Mouse (Mus musculus) gonadal fat pad, adult 2 months (tissue): ENCODE measurements at regions not wholly inside any gene's neighbourhood (a gene's known extent, or its start where the extent isn't known, plus 50 kb on each side); places are given as distances from the start of the nearest gene placed in this dataset.

Experiments
- DNase-seq: peaks from one replicate; pipeline ENCODE4 v3.0.0-alpha.2; 2012; ENCODE audit warnings: low read depth

DNA sequence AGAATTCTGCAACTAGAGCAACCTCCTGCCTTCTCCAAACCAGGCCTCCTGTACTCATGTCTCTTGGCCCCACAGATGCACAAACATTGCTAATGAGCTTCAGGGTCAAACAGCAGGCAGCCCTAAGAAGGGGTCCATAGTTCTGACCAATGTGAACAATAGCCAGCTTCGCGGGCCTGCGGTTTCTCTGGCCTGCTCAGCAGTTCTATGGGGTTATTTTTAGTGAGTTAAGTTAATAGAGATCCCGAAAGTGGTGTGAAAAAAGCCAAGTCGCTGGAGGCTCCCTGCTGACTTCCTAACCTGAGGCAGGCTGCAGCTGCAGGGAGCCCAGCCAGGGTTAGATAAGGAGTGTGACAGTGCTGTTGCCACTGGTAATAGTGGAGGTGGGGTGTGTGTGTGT, 106.6 kb downstream of the Pdcd6ip start:
- no peak for DNase-seq

DNA sequence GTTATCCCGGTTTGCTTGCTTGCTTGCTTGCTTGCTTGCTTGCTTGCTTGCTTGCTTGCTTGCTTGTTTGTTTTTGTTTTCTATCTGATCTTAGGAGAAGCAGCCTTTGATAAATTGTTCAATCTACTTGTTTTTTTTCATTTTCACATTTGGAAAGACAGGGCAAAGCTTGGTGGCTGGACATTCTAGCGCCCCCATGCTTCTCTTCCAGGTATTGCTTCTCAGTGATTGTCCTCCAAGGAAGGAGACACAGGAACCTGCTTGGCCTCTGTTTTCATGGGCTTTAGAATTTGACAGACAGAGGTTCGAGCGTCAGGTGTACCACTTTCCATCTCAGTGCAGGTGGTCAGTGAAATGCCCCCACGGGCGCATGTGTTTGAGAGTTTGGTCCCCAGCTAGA, 120.8 kb downstream of the Pdcd6ip start:
- DNase-seq, result no peak

DNA sequence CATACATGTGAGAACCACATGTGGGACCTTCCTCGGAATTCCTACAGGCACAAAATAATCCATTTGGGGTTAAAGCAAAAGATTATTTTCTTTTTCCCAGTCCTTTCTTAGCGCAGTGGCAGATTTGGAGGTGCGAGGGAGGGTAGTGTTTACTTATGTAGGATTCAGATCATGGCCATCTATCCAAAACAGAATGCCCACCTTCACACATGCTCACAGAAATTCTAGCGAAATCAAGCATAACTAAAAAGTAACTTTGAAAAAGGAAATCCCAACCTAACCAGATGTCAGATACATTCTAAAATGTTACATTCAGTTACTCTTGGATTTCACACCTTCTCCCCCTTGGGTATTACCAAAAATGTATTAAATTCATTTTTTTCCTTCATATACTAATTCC, 121.6 kb downstream of the Pdcd6ip start:
- no peak for DNase-seq

DNA sequence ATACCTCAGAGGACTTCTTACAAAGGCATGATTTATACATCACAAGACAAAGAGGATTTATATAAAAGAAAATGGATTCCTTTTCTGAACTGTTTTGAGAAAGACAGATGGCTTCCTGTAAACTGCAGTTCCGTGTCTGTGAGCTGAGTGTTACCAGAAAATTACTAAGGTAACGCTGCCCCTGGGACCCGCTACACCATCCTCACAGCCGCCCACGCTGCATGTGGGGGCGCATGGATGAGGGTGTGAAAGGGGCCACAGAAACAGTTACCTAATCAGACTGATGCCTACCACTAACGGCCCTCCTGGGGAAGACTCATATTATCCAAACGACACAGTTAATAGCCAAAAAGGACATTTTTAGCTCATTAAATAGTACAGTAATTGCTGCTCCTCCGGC, 129.8 kb downstream of the Pdcd6ip start:
- no peak for DNase-seq

DNA sequence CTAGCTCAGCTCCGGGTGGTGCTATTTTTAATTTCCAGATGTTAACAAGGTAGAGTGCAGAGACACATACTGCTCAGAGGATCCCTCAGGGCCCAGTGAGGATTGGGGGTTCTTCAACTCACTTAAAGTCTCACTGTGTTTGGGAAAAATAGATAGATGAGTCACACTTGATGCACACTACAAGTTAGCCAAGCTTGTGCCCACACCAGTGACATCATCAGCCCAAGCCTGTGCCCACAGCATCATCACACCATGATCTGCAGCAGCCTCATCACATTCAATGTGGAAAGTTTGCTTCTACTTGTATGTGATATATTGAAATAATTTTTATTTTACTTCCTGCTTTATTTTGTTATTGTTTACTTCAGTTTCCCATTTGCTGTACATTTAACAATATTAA, 139.2 kb downstream of the Pdcd6ip start:
- no peak for DNase-seq

DNA sequence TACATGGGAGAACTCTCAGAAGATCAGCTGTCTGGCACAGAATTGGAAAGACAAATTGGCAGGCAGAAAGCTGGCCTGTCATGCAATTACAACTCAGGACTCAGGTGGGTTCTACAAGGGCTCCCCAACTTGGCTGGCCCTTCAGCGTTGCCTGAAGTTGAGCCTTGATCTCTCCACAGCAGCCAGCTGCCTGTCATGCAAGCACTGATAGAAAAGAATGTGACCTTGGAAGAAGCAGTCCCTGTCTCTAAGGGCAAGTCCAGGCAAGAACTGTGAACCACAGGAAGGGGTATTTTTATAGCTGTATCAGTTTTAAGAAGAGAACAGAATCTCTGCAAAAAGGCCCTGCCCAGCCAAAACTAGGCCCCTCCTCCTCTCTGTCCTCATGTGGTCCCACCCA, 140.4 kb downstream of the Pdcd6ip start:
- DNase-seq, result no peak

DNA sequence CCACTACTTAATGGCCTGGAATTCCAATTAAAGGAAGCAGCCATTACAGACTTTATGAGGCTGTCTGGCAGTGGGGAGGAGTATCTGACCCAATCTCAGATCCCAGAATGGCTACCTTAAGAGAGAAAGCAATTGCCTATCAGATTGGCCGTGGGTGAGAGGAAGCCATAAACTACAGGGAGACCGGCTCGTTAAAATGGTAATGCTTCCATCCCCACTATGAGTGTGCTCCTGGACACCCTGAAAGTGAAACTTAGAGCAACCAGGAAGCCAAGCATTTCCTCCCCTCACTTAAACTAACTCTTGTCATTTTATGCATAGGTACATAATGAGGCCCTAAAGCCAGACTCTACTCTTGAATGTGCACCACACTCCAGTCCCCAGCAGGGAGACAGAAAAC, 141.4 kb downstream of the Pdcd6ip start:
- no peak for DNase-seq

DNA sequence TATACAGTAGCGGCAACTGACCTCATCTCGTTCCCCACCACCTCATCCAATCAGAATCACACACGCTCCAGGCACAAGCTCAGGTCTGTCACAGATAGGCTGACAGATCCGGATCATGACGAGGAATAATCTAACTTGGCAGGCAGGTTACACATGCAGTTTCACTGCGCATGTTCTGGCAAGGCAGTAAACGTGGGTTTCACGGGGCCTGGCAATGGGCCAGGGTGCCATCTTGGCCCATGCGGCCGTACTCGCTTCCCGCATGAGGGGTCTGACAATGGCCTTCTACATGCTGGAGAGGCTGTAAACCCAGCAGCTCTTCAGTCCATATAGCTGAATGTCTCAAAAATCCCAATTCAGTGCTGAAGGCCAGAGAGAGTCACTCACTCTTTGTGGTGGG, 154.1 kb downstream of the Pdcd6ip start:
- DNase-seq, result no peak

DNA sequence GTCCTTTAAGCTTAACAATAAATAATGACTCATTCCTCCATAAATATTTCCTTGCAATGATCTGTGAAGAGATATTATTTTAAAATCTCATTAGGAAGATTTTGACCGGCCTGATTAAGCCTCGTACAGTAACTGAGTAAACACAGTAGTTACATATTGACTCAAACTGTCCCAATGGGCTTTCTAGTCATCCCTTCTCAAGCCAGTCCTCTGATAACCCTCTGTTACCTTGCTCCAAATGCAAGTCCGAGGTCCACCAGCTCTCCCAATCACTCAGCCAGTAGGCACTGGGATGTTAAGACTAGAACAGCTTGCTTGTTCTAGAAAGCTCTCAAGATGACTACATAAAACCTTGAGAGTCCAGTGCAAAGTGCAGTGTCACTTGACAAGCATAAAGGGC, 160.6 kb downstream of the Pdcd6ip start:
- DNase-seq, result no peak

DNA sequence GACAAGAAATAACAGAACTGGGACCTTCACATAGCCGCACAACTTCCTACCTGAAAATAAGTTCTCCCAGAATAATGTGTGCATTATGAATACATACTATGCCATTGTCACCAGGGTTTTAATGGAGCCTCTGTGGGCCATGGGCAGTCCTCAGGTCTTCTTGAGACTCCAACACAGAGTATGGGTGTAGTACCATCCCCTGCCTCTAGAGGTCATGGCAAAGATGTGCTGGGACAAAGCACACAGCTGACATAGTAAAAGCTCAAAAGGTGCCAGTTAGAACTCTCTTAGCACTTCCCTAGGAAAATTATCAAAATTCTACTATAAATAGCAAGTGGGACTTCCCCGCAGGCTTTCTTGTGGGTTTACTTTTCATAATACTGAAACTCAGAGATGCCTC, 179.5 kb downstream of the Pdcd6ip start:
- DNase-seq, result no peak

DNA sequence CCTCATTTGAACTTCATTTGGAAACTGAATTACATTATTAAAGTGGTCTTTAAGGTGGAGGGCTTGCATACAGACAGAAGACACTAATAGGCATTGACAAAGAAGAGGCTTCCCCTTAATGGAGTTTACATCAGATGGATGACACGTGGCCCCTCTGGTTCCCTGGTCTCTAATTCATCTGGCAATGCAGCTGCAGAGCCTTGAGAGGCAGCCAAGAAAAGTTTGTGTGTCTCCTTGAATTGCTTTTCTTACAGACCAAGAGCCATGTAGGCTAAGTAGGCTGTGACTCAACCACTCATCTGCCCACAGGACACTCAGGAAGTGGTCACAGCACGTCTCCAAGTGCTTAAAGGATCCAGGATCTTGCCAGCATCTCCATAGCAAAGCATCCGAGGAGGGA, 183.8 kb downstream of the Pdcd6ip start:
- no peak for DNase-seq

DNA sequence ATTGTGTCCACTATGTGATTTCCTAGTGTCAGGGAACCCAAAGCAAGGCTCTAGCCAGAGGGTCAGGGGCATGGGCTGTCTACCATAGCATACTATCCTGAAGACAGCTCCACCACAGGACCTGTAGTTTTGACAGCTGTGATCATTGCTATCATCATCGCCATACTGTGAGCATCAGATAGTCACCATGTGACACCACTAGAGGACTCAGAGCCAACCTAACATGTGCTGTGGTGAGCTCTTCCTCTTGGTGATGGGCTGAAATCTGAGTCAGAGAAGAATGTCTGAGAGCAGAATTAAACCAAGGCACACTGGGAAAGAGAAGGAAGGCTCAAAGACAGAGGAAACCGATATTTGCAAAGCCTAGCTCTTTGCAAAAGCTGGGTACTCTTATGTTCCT, 184.9 kb downstream of the Pdcd6ip start:
- DNase-seq, result no peak

DNA sequence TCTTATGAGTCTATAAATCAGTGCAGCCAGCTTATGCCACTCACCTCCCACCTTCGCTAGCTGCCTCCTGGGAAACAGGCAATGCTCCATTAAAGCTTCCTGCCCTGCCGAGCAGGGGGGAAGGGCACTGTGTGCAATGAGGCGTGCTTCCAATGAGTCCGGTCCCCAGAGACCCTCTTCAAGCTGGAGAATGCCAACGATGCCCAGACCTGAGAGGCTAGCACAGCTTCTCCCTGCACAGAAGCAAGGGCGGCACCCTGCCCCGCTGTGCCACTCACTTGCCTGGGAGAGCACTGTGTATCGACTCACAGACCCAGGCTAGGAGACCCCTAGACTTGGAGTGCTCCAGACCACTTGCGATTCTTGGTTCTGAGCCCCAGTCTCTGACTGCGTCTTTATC, 188.3 kb downstream of the Pdcd6ip start:
- DNase-seq, result no peak

DNA sequence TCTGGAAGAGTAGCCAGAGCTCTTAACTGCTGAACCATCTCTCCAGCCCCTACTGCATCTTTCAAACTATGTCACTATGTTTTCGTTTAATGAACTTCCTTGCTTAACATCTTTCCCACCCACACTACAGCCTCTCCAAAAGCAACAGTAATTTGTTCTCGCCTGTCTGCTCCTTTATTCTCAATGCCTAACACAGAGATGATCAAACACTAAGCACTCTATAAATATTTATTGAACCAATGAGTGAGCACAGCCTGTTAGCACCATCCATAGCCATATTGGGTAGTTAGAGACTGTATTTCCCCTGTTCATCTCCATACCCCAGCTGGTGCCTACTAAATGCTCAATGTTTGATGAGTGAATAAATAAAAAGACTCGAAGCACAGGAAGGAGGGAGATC, 189.6 kb downstream of the Pdcd6ip start:
- no peak for DNase-seq

DNA sequence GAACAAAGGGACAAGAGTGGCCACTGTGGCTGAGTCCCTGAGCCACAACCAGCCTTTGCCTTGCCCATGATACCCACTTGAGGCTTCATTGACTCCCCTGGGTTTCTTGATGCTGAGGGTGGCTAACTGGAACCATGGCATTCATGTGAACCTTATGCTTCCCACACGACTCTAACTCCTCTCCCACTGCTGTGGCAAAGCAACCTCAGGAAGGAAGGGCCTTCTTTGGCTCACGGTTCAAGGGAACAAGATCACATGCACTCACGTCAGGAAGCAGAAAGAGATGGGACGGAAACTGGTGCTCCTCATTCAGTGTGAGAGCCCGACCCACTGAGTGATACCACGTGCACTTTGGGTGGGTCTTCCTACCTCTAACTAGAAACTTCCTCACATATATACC, 190.3 kb downstream of the Pdcd6ip start:
- no peak for DNase-seq

DNA sequence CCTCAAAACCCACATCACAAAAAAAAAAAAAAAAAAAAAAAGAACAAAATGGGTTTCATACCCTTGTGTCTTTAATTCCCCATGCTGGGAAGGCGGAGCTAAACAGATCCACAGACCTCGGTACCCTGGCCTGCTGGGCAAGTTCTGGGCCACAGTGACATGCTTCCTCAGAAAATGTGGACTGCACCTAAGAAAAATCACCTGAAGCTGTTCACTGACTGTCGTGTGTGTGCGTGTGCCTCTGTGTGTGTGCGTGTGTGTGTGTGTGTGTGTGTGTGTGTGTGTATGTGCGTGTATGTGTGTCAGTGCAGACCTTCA, 192.4 kb downstream of the Pdcd6ip start:
- no peak for DNase-seq

DNA sequence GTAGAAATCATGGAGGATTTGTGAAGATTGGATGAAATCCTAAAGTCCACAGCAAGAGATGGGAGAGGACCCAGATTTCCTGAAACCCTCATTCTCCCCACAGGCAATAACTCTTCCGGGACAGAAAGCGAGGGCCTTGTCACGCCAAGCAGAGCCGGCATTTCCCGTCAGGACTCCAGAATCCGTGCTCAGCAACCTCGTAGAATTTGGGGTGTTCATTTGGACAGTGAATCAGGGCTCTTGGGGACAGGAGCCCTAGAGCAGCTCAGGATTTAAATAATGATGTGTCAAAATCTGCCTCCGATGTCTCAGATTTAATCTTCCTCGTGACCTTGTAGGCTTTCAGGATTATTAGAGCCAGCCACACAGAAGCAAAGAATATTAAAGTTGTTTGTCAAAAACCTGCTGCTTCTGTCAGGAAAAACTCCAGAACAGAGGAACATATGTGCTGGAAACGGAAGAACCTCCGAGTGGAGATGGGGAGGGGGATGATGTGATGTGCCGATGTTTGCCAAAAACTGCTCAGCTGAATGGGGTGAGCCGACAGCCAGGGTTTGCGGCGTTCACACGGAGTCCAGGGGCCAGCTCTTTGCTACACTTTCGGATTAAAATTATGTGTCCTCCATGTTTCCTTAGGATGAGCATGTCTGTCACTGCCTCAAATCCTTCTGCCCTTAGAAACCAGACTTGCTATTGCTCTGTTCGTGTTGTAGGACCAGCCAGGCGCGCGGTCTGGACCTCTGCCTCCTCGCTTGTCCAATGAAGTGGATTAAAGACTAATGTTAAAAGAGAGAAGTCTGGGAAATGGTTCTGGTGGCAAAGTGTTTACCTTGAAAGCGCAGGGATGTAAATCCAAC, 193.0 kb downstream of the Pdcd6ip start:
- no peak for DNase-seq

DNA sequence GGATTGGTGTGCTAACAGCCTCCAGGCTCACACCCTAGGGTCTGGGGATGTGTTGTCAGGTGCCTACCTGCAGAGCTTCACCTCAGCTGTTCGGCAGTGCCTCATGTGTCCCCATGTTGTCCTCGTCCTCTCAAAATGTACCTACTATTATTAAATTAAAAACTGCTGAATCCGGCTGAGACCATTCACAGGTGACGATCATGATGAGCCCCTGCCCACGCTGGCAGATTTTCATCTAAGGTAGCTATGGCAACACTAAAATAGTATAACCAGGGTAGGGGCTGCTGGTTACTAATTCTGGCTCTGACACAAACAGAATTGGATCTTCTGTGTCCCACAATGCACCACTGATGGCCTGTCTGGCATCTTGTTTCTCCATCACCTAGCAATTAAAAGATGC, 196.8 kb downstream of the Pdcd6ip start:
- DNase-seq, result no peak

DNA sequence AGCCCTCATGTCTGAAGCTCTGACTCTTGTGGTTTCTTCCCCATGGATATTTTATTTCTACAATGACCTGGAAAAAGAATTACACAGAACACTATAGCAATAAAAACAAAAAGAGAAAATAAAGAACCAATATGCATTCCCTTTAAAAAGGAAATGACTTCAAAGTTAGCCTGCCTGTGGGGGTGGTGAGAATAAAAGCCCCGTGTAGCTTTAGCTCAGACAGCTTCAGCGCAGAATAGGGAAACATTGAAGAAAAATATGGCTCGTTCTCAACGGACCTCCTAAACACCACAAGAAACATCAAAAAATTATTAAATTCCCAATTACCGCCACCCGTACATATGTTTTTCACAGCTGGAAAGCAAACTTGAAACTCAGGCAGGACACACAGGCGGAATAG, 198.7 kb downstream of the Pdcd6ip start:
- DNase-seq, result no peak

DNA sequence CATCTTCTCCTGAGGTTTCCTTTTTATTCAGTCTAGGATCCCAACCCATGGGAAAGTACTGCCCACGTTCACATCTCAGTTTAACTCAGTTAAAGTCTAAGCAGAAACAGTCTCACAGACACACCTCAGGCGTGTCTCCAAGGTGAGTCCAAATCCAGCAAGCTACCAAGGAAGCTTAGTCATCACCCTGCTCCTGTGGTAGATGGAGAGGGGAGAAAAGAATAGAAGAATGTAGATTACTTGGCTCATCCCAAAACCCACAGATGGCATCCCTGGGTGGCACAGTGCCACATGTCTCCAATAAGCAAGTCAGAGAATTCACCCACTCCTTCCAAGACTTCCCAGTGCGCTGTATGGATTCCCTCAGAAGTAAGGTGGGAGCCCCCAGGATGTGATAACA, 199.2 kb downstream of the Pdcd6ip start:
- DNase-seq, result no peak

DNA sequence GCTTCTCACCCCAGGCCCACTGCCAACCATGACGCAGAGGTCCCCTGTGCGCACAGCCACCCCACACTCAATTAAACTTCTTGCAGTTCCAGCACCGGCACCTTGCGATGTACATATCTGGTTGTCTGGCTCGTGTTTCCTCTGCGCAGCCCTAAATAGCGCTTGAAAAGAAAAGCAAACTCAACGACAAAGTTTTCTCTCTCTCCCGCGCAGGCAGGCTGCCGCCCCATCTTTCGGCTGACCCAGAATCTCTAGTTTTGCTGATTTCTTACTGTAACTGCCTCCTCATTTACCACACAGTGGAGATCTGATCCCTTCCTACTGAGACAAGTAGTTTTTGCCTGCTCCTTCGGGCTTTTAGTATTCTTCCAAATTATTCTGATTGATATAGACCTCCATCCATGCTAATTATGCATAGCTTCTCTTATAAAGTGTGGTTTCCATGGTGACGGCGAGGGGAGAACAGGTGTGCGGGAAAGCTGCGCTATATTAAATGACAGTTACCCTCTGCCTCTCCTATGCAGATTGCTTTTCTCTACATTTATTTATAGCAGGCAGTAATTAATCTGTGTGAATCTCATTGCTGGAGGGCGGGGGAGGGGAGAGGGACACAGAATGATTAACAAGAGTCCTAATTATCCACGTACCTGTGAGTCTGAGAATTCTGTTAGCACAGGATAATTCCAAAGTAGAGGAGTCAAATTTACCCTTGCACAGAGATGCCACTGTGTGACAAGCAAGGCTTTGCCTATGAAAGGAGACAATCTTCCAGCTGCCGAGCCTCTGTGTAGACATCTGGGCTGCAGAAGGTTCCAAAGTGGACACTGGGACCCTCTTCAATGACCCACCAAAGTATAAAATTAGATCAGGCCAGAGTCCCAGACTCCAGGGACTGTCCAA, 200.2 kb downstream of the Pdcd6ip start:
- no peak for DNase-seq

DNA sequence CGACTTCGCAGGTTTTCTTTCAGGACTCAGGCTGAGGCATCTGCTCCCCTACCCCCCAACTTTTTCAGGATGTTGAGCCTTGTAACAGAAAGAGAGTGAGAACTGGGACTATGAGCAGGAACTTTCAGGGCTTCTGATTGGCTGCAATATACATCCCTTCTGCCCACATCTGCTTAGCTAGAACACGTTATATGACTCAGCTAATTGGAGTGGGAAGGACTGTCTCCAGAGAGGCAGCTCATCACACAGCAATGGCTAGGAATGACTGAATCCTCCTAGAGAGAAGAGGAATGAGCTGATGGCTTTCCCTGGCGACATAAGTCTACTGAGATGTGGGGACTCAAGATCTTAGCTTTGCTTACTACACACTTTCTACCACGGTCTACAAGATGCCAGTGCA, 208.8 kb downstream of the Pdcd6ip start:
- DNase-seq, result no peak

DNA sequence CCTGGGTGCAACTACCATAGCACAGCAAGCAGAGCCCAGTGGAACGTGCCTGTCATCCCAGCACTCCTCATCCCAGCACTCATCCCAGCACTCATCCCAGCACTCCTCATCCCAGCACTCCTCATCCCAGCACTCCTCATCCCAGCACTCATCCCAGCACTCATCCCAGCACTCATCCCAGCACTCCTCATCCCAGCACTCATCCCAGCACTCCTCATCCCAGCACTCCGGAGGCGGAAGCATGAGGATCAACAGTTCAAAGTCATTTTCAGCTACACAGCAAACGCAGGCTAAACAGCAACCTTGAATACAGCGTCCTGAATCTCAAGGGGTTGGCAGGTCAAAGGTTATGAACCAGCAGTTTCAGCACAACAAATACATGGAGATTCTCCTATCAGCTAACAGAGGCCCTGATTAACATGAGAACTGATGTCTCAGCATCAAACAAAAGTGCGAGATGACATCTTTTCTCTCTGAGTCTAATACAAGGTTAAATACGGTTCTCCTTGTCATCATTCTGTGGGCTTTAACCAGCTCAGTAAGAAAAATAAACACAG, 211.8 kb downstream of the Pdcd6ip start:
- DNase-seq, result no peak
